8 mouse cellular contexts compared by ENCODE assay signal in genomic region chr11:49900962-49901658, GRCm38 (mm10). TPM values are rescaled to one million over a fixed set of nuclear protein-coding genes. Genes with fewer than 3 reads are reported as not detected.
DNase-seq lines count a peak whose midpoint lies in the region; ATAC-seq and TF ChIP-seq lines count a peak whose summit lies in the region.

No protein-coding gene starts in this region.

- peaks cover 6% of the 10 kb centered on the region for H3K9me3 ChIP-seq in embryonic facial prominence, embryonic 14.5 days (ENCODE audit: control insufficient read depth, low read length)
- H3K9me3 ChIP-seq in midbrain, embryonic 13.5 days, result no peaks in the 10 kb centered on the region

- no peaks in the 10 kb centered on the region for H3K36me3 ChIP-seq in embryonic facial prominence, embryonic 14.5 days (ENCODE audit: control insufficient read depth, insufficient read depth, low read length)
- no peaks in the 10 kb centered on the region for H3K36me3 ChIP-seq in midbrain, embryonic 13.5 days

- peak overlapping the region; percentile 100 for H3K4me2 ChIP-seq in embryonic facial prominence, embryonic 14.5 days (ENCODE audit: low read depth, low read length)
- peak overlapping the region; percentile 91 for H3K4me2 ChIP-seq in midbrain, embryonic 13.5 days (replicated peaks)

- peak overlapping the region; percentile 73 for H3K4me3 ChIP-seq in gastrocnemius, adult 2 months
- peak overlapping the region; percentile 67 for H3K4me3 ChIP-seq in embryonic facial prominence, embryonic 14.5 days (ENCODE audit: low read depth, low read length)
- peak overlapping the region; percentile 76 for H3K4me3 ChIP-seq in midbrain, embryonic 13.5 days (replicated peaks)

- no peak for TF ChIP-seq CTCF in gastrocnemius, adult 2 months (IDR thresholded peaks at IDR 0.05)

- intact Hi-C loops in gastrocnemius, adult 2 months (cut with DNase I), result loop anchor here (5.0 kb wide), 1 partner anchor 56 kb away; no protein-coding TSS in a partner anchor
- intact Hi-C loops in gastrocnemius, postnatal 14 days (cut with DNase I; ENCODE audit: low total_unique reads), result loop anchor here (5.0 kb wide), 1 partner anchor 56 kb away; no protein-coding TSS in a partner anchor

- H3K9ac ChIP-seq in embryonic facial prominence, embryonic 14.5 days (ENCODE audit: low read depth, low read length), result peak overlapping the region; percentile 67; the same call in 1 of the 2 replicates
- H3K9ac ChIP-seq in midbrain, embryonic 13.5 days (replicated peaks), result peak overlapping the region; percentile 82; the same call in 1 of the 2 replicates

- DNase-seq in gastrocnemius, adult 2 months, result no peak
- no peak for DNase-seq in gastrocnemius, postnatal 14 days
- DNase-seq in embryonic facial prominence, embryonic 14.5 days (ENCODE audit: low spot score), result no peak
- peak; percentile 78 for DNase-seq in kidney, adult 9 months
- no peak for DNase-seq in right cerebral cortex, postnatal 4 days
- no peak for DNase-seq in layer of hippocampus, adult 8-10 months (ENCODE audit: low spot score in 2 of 2)
- no peak for DNase-seq in cerebellum, adult 11 months

- WGBS in embryonic facial prominence, embryonic 14.5 days, result 30% methylated on average over 15 of the region's 15 CpGs
- 31% methylated on average over 15 of the region's 15 CpGs for WGBS in midbrain, embryonic 13.5 days

- H3K27me3 ChIP-seq in embryonic facial prominence, embryonic 14.5 days (replicated peaks; ENCODE audit: control insufficient read depth, insufficient read depth, low read length), result peaks cover 39% of the 10 kb centered on the region
- peaks cover 34% of the 10 kb centered on the region for H3K27me3 ChIP-seq in midbrain, embryonic 13.5 days

- 0 out of 2 replicates have a peak, but pooled peaks have one; percentile 8 for ATAC-seq in embryonic facial prominence, embryonic 14.5 days (ENCODE audit: low read depth)
- peak; percentile 52 for ATAC-seq in midbrain, embryonic 13.5 days

- H3K27ac ChIP-seq in gastrocnemius, adult 2 months, result no peak overlapping the region; the same call in 1 of the 2 replicates
- no peak overlapping the region for H3K27ac ChIP-seq in embryonic facial prominence, embryonic 14.5 days (replicated peaks; ENCODE audit: low read depth, low read length)
- H3K27ac ChIP-seq in midbrain, embryonic 13.5 days, result no peak overlapping the region

- H3K4me1 ChIP-seq in embryonic facial prominence, embryonic 14.5 days (ENCODE audit: control insufficient read depth, insufficient read depth, low read length), result no peaks in the 10 kb centered on the region
- peaks cover 12% of the 10 kb centered on the region for H3K4me1 ChIP-seq in midbrain, embryonic 13.5 days (replicated peaks)

RNA-seq across cellular contexts. Expression of gene Rasgef1c, which starts 0.5 kb away (rescaled TPM):
- under 1 TPM; 0.13 to 0.31 TPM for total RNA-seq in gastrocnemius, adult 2 months (2021)
- total RNA-seq in gastrocnemius, postnatal 14 days (2021), result 1 to 10 TPM; 1.1 to 1.7 TPM
- polyA plus RNA-seq in embryonic facial prominence, embryonic 14.5 days (2014; fragmentation: Nextera tagmentation; extraction: Ambion mirVana), result 1.1 and 1.4 TPM in 2 replicates
- polyA plus RNA-seq in midbrain, embryonic 13.5 days (2015; fragmentation: Nextera tagmentation; extraction: Ambion mirVana), result 8.2 and 9.5 TPM in 2 replicates
- 1 to 10 TPM; 2.4 to 3.6 (median 2.9) TPM for total RNA-seq in layer of hippocampus, adult 8-10 months (2022)

RNA-seq across cellular contexts. Expression of gene Mapk9, which starts 54.6 kb away (rescaled TPM):
- total RNA-seq in gastrocnemius, adult 2 months (2021), result 10 to 100 TPM; 47.4 to 54.4 TPM
- total RNA-seq in gastrocnemius, postnatal 14 days (2021), result 10 to 100 TPM; 40.6 to 43.9 TPM
- polyA plus RNA-seq in embryonic facial prominence, embryonic 14.5 days (2014; fragmentation: Nextera tagmentation; extraction: Ambion mirVana), result 41.7 and 43.0 TPM in 2 replicates
- polyA plus RNA-seq in midbrain, embryonic 13.5 days (2015; fragmentation: Nextera tagmentation; extraction: Ambion mirVana), result 43.5 and 49.1 TPM in 2 replicates
- 100 to 1,000 TPM; 143 to 179 (median 165) TPM for total RNA-seq in layer of hippocampus, adult 8-10 months (2022)
